Mouse (Mus musculus) ES-CJ7 (cell line): ENCODE data around the gene Fgf15.

ENCODE experiments used
- DNase-seq: peaks from one replicate; pipeline ENCODE4 v3.0.0; 2011; ENCODE audit warnings: low read depth, low spot score

Fgf15 gene

DNA sequence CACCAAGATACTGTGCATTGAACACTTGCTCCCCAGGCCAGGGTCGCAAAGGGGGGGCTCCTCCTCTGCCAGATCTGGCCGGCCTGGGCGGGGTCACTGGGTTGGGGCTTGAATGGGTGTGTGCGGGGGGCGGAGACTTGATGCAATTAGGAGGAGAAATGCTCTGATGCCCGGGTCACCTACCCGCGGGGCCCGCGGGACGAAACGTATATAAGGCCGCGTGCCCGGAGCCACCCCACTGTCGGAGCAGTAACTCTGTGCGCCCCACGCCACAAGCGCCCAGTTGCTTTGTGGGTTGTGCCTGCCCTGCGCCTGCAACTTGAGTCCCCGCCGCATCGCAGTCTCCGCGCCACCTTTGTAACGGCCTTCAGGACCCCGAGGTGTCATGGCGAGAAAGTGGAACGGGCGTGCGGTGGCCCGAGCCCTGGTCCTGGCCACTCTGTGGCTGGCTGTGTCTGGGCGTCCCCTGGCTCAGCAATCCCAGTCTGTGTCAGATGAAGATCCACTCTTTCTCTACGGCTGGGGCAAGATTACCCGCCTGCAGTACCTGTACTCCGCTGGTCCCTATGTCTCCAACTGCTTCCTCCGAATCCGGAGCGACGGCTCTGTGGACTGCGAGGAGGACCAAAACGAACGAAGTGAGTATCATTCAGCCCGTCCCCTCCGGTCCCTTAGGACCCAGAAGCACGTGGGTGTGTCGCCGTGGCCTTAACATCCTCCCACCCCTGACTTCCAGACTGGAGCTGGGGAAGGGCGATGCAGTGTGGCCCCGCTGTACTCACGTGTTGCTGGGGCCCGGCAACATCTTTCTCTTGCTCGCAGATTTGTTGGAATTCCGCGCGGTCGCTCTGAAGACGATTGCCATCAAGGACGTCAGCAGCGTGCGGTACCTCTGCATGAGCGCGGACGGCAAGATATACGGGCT lies at the start of gene Fgf15:
TSS of gene Fgf15 (plus strand) at position 238 of the 925 bp plus-strand sequence.
- peak; percentile 52 for DNase-seq

DNA sequence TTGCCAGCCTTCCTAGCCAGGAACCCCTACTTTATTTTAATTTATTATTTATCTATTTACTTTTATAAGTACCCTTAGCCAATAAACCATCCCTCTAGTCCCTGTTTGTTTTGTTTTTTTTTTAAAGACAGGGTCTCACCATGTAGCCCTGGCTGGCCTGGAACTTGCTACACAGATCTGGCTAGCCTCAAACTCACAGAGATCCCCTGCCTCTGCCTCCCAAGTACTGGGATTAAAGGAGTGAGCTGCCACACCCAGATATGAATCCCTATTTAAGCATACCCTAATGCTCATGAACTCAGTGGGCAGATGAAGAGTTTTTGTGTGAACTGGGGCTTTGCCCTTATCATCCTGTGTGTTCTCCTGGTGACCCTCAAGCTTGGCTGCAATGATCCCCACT lies 49.3 kb upstream of the Fgf15 start, which contains the start of gene Fgf4:
TSS of gene Fgf4 (plus strand) at position 301 of the 400 bp plus-strand sequence.
- DNase-seq: no peak

DNA sequence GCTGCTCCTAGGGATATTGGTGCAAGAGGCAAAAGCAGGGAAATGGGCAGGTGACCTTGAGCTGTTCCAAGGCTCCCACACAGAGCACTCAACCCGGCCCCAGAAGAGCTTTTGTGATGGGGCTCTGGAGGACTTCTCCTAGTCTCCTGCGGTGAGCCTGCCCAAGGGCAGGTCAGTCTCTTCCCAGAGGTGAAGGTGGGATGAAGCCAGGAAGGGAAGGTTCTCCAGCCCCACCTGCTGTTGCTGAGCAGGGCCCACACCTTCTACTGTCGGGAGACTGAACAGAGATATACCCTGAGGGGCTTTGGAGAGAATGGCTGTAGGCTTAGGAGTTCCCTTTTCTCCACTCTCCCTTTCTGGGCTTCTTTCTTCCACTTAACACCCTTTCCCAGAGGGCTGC lies 45.0 kb upstream of the Fgf15 start:
- DNase-seq: peak; percentile 92

DNA sequence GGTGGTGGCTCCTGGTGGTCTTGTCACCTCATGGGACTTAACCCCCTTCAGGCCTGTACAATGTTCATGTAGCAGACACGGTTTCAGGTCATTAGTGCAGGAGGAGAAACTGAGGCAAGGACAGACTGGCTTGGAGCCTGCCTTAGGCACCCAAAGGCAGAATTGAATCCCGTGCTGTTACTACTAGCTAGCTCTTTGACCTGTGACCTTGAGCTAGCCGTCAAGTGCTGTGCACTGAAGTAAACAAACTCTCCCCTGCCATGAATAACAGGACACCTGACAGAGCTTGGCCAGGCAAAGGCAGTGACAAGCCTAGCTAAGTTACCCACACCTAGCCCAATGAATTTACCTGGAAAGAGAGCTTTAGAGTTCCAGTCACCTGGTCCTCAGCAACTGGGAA lies 41.4 kb upstream of the Fgf15 start:
- DNase-seq: peak; percentile 61

DNA sequence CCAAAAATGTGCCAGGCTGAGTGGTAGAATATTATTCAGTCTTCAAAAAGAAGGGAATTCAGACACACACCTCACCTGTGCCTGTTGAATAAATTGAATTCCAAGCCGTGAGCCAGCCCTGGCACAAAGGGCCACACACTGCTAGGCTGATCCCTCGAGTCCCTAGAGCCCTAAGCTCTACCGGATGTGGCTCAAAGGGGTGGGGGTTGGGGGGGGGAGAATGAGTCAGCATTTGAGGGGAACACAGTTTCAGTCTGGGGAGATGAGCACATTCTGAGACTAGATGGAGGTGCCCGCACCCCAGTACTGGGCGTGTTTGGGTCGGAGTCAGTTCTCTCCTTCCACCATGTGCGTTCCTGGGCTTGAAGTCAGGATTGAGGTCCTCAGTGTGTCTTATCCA lies 39.2 kb upstream of the Fgf15 start:
- peak; percentile 85 for DNase-seq

DNA sequence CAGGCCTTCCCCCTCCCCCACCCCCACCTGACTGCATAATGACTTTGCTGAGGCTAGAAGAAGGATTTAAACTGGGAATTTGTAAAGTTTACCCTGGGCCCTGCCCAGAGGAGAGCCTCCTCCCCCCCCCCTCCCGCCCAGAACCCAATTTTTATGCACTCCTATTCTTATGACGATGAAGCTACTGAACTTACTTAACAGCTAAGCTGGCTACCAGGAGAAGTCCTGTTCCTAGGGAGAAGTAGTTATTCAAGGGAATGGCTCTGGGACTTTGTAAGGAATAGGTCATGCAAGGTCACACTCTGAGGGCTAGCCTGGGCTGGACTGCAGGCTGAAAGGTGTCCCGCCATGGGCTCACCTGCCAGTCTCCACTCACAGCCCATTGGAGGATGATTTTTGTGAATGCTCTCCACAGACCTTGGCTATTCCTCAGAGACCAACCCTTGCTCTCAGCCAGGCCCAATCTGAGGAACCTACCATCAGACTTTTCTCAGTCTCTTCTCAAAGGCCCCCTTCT lies 38.4 kb upstream of the Fgf15 start:
- DNase-seq: peak; percentile 94

DNA sequence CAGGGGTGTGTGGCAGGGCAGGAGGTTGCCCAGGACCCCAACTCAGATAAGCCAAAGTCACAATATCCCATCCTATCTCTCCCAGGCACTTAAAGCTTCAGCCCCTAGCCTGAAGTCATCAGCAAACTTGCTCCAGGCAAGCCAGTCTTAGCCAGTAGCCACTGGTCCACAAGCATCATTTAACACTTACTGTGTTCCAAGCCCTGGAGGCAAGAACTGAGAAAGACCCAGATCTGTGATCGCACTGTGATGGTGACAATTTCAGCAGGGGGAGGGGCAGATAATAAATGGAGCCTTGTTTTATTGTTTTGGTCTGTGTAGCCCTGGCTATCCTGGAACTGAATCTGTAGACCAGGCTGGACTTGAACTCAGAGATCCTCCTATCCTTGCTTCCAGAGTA lies 37.6 kb upstream of the Fgf15 start:
- peak; percentile 73 for DNase-seq

DNA sequence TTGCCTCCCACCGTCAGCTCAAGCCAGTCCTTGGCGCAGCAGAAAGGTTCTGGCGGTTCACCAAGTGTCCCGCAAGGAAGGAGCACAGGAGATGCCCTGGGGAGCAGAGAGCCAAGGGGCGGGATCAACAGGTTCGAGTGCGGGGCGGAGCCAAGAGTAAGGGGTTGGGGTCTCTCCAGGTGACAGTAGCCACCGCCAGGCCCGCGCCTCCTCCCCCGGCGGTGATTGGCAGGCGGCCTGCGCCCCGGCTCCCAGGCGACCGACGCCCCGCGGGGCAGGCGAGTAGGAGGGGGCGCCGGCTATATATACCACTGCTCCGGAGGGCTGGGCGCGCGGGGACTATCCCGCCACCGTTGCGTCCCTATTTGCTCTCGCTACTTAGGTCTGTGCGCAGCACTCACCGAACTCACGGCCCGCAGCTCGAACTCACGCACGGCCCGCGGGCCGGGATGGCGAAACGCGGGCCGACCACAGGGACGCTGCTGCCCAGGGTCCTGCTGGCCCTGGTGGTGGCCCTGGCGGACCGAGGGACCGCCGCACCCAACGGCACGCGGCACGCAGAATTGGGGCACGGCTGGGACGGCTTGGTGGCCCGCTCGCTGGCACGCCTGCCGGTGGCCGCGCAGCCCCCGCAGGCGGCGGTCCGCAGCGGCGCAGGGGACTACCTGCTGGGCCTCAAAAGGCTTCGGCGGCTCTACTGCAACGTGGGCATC lies 35.1 kb upstream of the Fgf15 start:
- DNase-seq: peak; percentile 93

DNA sequence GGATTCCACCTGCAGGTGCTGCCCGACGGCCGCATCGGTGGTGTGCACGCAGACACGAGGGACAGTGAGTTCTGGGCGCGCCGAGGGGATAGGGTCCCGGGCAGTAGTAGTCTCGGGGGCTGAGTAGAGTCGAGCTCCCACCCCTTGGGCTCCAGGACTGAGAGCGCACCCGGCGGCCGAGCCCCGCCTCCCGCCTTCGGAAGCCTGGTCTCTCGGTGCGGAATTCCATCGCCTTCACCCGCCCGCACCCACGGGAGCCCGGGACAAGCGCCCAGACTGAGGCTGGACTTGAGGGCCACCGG lies 34.6 kb upstream of the Fgf15 start:
- DNase-seq: no peak

DNA sequence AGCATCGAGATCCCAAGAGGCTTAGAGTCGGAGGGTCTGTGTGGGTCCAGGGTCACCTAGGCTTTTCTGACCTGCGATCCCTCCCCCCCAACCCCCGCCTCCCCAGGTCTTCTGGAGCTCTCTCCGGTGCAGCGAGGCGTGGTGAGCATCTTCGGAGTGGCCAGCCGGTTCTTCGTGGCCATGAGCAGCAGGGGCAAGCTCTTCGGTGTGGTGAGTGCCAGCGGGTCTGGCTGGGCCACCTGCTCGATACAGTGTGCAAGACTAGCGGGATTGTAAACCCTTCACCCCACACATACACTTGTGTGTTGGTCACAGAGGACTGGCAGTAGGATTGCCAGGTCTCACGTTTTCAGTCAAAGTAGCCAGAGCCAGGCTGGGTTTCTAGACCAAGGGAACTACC lies 34.2 kb upstream of the Fgf15 start:
- DNase-seq: no peak

DNA sequence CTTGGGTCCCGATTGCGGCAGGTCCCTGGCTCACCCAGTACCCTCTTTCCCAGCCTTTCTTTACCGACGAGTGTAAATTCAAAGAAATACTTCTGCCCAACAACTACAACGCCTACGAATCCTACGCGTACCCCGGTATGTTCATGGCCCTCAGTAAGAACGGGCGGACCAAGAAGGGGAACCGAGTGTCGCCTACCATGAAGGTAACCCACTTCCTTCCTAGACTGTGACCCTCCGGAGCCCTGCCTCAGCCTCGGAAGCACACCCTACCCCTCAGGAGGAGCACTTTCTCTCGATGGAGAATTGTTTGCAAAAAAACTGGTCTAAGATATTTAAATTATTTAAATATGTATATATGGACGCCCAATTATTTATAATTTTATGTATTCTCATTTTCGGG lies 33.6 kb upstream of the Fgf15 start:
- DNase-seq: no peak

DNA sequence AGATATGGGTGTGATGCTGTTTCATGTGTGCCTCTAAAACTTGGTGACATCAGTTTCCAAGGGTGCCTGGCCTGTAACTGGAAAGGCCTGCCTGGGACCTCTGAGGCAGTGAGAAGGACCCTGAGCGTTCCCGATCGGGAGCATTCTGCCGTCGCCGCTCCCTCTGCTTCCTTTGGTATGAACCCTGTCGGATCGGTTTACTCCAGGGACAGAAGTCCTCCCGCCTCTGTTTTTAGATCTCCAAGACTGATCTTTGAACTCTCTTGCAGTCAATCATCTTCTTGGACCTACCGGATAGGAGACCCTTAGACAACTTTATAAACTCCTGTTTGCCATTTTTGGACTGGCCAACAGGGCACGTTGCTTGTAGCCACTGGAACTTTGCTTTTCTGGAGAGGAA lies 33.1 kb upstream of the Fgf15 start:
- DNase-seq: no peak

DNA sequence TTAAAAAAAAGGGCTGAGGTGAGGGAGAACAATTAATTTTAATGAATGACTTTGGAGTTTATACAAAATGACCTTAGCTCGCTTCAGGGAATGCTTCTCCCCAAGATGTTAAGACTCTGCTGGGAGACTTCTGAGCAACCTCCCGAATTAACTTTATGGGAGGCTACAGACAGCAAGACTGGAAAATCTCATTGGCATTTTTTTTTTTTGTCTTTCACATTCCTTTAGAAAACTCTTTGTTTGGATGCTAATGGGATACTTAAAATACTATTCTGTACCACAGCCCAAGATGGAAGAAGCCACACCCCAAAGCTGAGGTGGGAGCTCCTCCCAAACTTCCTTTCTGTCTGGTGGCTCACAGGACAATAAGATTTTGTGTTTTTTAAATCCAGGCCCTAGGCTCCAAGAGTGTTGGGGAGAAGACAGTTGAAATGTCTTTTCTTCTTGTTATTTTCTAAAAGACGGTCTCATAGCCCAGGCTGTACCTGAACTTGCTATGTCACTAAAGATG lies 32.1 kb upstream of the Fgf15 start:
- DNase-seq: peak; percentile 93

DNA sequence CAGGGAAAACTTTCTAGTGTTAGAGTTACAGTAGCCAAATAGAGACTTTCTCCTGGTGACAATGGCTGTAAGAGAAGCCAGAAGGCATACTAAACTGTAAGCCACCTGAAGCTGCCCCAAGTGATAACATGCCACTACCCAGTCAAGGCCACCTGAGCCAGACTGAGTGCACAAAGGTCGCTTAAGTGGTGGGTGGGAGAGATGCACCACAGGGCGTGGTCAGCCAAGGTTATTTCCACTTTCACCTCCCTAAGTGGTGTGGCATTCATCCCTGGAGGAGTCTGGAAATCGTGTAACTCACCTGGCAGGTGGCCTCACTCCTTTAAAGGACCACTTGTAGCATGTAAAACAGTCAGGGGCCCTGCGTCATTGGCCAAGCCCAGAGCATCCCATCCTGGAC lies 29.2 kb upstream of the Fgf15 start:
- peak; percentile 89 for DNase-seq

DNA sequence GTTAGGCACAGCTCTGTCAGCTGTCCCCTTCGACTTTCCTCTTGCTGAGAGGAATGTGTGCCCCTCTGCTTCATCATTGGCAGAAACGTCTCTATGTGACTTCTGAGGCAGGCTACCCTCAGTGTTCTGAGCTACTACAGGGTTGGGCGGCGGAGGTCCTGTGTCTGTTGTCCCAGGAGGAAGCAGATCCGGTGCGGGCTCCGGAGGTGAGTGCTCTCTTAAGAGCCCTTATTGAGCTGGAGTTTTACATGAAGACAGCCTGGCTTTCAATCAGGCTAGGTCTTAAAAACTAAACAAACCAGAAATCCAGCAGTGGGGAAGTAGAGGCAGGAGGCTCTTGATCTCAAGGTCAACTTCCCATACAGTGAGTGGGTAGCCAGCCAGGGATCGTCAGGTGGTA lies 28.7 kb upstream of the Fgf15 start:
- DNase-seq: no peak

DNA sequence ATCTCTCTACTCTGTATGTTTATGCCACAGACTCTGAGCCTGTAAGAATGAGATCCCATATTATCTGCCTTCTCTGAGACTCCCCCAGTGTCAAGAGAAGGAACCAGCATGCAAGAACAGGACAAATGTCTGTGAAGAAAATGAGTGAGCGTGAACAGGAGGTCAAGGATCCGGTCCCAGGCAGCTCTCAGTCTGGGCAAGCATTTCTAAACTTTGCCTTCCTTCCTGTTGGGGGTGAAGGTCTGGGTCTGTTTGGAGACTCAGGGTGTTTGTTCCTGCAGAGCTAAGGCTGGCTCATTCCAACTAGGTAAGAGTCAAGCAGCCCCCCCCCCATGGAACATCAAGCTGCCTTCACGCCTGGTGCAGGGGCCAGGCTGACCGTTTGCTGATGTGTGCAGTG lies 23.9 kb upstream of the Fgf15 start:
- DNase-seq: peak; percentile 64

DNA sequence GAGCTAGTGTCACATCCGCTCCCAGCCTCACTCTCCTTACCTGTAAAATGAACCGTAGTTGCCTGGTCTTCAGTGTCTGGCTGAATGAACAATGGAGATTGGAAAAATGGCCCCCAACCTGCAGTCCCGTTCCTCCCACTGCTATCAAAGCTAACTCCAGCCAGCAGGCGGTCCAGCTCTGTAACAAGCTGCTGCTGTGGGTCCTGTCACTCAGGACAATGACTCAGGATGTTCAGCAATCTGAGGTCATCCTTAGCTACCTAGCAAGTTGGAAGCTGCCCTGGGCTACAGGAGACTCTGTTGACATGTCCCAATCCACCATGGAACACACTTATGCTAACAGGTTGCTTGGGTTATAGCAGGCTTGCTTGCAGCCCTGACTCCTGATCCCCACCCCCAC lies 23.2 kb upstream of the Fgf15 start:
- peak; percentile 65 for DNase-seq

DNA sequence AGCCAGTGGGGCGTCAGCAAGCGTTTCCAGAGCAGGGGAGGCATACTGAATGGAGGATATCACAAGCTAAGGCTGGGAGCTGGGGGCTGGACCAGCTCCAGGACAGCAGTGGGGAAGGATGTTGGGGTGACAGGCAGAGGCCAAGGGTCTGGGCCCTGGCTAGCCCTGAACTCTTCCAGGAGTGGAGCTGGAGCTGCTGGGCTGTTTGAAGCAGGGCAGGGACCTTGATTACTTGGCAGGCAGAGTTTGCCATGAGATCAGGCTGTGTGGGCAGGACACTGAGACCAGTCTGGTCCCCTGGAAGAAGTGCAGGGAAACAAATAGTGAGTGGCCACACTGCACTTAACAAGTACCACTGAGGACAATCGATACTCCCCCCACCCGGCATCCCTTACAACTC lies 22.1 kb upstream of the Fgf15 start:
- no peak for DNase-seq

DNA sequence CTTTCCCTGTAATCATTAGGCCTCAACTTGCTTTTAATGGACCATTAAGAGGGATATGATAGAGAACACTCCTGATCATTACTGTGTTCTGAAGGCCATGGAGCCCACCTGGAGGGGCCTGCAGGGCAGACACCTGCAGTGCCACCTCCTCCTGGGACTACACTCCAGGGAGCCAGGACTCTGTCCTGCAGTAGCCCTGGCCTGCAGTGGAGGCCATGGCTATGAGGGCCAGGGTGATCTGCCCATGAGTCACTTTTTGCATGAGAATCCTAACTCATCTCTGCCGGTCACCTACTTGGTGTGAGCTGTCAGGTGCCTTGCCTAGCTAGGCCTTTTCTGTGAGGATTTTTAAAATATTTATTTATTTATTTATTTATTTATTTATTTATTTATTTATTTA lies 17.9 kb upstream of the Fgf15 start:
- no peak for DNase-seq

DNA sequence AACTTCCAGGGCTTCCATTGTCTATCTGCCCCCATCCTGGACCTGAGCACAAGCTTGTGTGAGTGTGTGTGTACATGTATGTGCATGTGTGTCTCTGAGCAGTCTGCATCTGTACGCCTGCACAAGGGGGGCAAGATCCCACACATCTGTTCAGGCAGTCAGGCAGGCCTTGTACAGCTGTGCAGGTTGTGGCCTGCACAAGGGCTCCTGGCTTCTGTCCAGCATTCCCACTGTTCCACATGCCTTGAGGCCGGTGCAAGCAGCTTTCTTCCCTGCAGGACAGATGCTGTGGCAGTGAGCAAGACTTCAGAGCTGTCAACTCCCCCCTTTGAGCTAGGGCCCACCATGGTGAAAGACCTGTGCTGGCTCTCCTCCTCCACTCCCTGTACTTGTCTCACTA lies 13.2 kb upstream of the Fgf15 start:
- no peak for DNase-seq

DNA sequence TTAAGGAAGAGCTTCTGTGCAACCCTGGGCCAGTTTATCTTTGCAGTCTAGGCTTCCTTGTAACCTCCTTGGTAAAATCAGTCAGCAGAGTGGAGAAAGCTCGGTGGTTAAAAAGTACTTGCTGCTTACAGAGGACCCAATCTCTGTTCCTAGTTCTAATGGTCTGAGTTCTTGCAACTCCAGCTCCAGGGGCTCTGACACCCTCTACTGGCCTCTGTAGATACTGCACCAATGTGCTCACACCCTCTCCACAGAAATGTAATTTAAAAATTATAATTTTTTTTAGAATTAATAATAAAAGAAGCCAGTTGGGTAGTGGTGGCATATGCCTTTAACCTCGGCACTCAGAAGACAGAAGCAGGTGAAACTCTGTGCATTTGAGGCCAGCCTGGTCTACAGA lies 8.7 kb upstream of the Fgf15 start:
- DNase-seq: peak; percentile 67

DNA sequence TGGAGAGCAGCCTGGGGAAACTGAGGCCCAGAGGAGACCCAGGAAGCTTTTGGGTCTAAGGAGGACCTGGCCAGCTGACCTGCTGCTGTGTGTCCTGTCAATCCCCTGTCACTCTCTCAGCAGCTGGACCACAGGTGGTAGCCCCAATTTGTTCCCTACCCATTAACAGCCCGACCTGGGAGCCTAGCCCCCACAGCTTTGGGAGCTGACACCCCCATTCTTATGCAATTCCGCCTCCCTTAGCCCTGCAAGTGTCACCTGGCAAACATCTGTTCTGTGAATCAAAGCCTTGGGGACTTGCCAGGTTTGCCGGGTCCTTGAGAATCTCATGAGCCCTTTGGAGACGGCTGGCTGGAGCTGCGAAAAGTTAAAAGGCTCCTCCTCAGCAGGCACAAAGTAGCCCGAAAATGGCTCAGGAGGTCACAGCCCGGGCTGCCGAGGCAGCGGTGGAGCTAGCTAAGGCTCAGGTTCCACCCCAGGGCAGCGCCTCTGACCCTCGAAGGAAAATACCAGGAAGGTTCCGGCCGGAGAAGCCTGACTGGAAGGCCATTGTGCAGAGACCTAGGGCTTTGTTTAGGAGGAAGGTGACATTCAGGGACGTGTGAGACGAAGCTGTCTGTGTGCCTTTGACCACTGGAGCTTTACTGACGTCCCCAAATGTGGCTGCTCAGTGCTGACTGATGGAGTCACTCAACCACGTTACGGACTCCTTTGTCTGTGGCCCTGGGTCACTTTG lies 7.6 kb upstream of the Fgf15 start:
- DNase-seq: peak; percentile 73
